Mouse (Mus musculus) hindbrain, embryonic 12.5 days (tissue): ENCODE data around the gene Dupd1. TPM values are rescaled to one million over a fixed set of nuclear protein-coding genes. Genes with fewer than 3 reads are reported as not detected.

Experiments
- ATAC-seq: fragments of 200-750 bp; cut with Nextera tagmentation; 2 replicates; pipeline ENCODE4 v1.8.0; 2017; ENCODE audit warnings: moderate TSS enrichment; ENCODE audit not compliant: low FRiP score
- H3K27ac ChIP-seq: fragments of 300-500 bp; sonication (generic); 2 replicates; pipeline ENCODE4 v1.5.1; 2016; ENCODE audit warnings: mild to moderate bottlenecking
- H3K27me3 ChIP-seq: fragments of 300-500 bp; sonication (generic); 2 replicates; pipeline ENCODE4 v1.6.1; 2016; ENCODE audit warnings: mild to moderate bottlenecking
- H3K36me3 ChIP-seq: fragments of 300-500 bp; sonication (generic); 2 replicates; pipeline ENCODE4 v1.6.1; 2016; ENCODE audit warnings: mild to moderate bottlenecking
- H3K4me1 ChIP-seq: fragments of 300-500 bp; sonication (generic); 2 replicates; pipeline ENCODE4 v1.6.1; 2016
- H3K4me2 ChIP-seq: fragments of 300-500 bp; sonication (generic); replicated peaks from 2 replicates; pipeline ENCODE4 v1.6.1; 2016; ENCODE audit warnings: mild to moderate bottlenecking
- H3K4me3 ChIP-seq: fragments of 300-500 bp; sonication (generic); 2 replicates; pipeline ENCODE4 v1.5.1; 2016; ENCODE audit warnings: mild to moderate bottlenecking
- H3K9ac ChIP-seq: fragments of 300-500 bp; sonication (generic); 2 replicates; pipeline ENCODE4 v1.6.1; 2016; ENCODE audit warnings: mild to moderate bottlenecking, moderate library complexity
- H3K9me3 ChIP-seq: fragments of 300-500 bp; sonication (generic); replicated peaks from 2 replicates; pipeline ENCODE4 v1.6.1; 2016; ENCODE audit warnings: mild to moderate bottlenecking
- WGBS: fragments of 180-500 bp; shearing (Covaris S2); methylation state at CpG from one replicate; pipeline ENCODE4 v1.1.7; 2016; 5-methylcytosine and 5-hydroxymethylcytosine counted together
- polyA plus RNA-seq: library from polyadenylated mRNA; unstranded; fragments of >200 nt; fragmentation: Nextera tagmentation; extraction: Ambion mirVana; gene quantifications from 2 replicates; pipeline ENCODE4 v1.2.1, GENCODE M21; 2016

Gene Dupd1
- polyA plus RNA-seq = 0.25 and 0.31 TPM in 2 replicates

DNA sequence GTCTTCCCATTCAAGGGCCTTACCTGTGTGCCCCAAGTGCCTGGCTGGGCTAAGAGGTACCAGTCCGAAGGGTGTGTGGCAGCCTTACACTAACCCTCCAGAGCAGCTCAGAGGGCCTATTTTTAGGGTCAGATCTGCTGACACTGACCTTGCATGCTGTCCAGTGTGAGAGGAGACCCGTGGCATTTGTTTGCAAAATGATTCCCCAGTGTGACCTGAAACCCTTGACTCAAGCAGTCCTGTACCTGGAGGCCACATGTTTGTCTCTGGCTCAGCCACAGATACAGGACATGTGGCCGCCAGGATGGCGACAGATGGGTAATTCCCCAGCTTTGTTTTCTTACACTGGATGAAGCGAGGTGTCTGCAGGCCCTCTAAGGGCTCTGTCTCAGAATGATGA, at the start of gene Dupd1:
Gene Dupd1, minus strand, starts transcription at position 91 of the 400 bp plus-strand sequence.
- H3K4me2 ChIP-seq = no peak within 1 kb of the TSS
- H3K9me3 ChIP-seq = no peaks in the 10 kb centered on the region
- peaks cover 1% of the 10 kb centered on the region for H3K4me1 ChIP-seq
- no peaks in the 10 kb centered on the region for H3K27me3 ChIP-seq
- WGBS = 76% methylated on average over 5 of the region's 5 CpGs
- no peak within 1 kb of the TSS for H3K27ac ChIP-seq
- no peaks in the 10 kb centered on the region for H3K36me3 ChIP-seq
- no peak within 1 kb of the TSS for H3K4me3 ChIP-seq
- no peak within 1 kb of the TSS for H3K9ac ChIP-seq
- ATAC-seq = no peak

DNA sequence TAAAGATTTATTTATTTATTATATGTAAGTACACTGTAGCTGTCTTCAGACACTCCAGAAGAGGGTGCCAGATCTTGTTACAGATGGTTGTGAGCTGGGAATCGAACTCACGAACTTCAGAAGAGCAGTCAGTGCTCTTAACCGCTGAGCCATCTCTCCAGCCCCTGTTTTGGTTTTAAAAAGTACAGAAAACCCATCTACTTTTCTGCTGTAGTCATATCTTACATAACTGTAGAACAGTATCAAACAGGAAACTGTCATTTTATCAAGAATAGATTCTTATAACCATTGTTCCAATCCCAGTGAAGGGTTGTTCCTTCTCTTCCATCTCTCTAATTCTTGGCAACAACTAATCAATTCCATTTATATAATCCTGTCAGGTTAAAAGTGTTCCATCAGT, 49.4 kb upstream of the Dupd1 start:
- WGBS = 93% methylated on average over 3 of the region's 3 CpGs
- Histone ChIP-seq H3K4me3 (no peak overlapping the region), H3K9ac (no peak overlapping the region), H3K4me2 (no peak overlapping the region), H3K4me1 (peaks cover 7% of the 10 kb centered on the region), H3K36me3 (no peaks in the 10 kb centered on the region), H3K9me3 (no peaks in the 10 kb centered on the region), H3K27me3 (no peaks in the 10 kb centered on the region), H3K27ac (no peak overlapping the region)
- no peak for ATAC-seq

DNA sequence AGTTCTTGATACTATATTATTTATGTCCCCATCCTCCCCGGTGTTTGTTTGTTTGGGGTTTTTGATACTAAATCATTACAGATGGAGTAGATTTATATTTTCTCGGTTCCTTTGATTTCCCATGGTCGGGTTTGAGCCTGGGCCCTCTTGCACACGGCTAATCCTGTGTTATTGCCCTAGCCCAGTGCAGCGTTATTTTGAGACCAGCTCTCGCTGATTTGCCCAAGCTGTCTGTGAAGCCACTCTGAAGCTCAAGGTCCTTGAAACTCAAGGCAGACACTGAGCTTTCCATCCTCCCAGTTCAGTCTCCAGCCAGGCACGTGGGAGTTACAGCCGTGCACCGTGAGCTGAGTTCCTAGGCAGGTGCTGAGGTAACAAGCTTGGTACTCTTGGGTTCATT, 47.2 kb upstream of the Dupd1 start:
- Histone ChIP-seq H3K9ac (no peak overlapping the region), H3K36me3 (no peaks in the 10 kb centered on the region), H3K4me1 (no peaks in the 10 kb centered on the region), H3K4me2 (no peak overlapping the region), H3K27ac (no peak overlapping the region), H3K9me3 (no peaks in the 10 kb centered on the region), H3K4me3 (no peak overlapping the region), H3K27me3 (no peaks in the 10 kb centered on the region)
- WGBS = 91% methylated on average over 9 of the region's 9 CpGs
- no peak for ATAC-seq

DNA sequence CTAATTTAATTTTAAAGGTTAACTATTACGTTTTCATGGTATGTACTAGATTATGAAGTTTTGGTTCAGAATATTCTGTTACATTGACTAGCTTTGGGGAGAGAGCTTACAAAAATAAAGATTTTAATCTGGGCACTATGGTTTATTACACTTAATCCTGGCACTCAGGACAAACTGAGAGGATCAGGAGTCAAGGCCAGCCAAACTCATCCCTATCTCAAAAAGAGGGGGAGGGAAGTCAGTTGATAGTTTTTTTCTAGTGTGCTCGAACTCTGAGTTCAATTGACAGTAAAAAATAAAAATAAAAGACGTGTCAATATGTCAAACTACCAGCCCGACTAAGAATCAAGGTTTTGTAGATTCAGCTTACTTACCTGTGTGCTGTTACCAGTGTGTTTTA, 39.0 kb upstream of the Dupd1 start:
- 85% methylated on average over 4 of the region's 4 CpGs for WGBS
- no peak overlapping the region for H3K9ac ChIP-seq
- no peak overlapping the region for H3K27ac ChIP-seq
- H3K27me3 ChIP-seq = no peaks in the 10 kb centered on the region
- H3K4me1 ChIP-seq = peaks cover 15% of the 10 kb centered on the region
- H3K9me3 ChIP-seq = no peaks in the 10 kb centered on the region
- H3K4me3 ChIP-seq = no peak overlapping the region
- no peak for ATAC-seq
- no peak overlapping the region for H3K4me2 ChIP-seq
- H3K36me3 ChIP-seq = no peaks in the 10 kb centered on the region

GRCm38 (mm10) chr14:21752411-21752810, 38.0 kb upstream of the Dupd1 start:
- H3K4me3 ChIP-seq = no peak overlapping the region
- H3K36me3 ChIP-seq = no peaks in the 10 kb centered on the region
- ATAC-seq = no peak
- H3K4me1 ChIP-seq = peaks cover 15% of the 10 kb centered on the region
- no peak overlapping the region for H3K4me2 ChIP-seq
- H3K27ac ChIP-seq = no peak overlapping the region
- no peaks in the 10 kb centered on the region for H3K27me3 ChIP-seq
- H3K9ac ChIP-seq = no peak overlapping the region
- 95% methylated on average over 3 of the region's 3 CpGs for WGBS
- no peaks in the 10 kb centered on the region for H3K9me3 ChIP-seq

- H3K27me3 ChIP-seq = no peaks in the 10 kb centered on the region
- H3K4me2 ChIP-seq = peak within 1 kb of the TSS; percentile 73
- peak within 1 kb of the TSS; percentile 91 for H3K9ac ChIP-seq
- no peaks in the 10 kb centered on the region for H3K36me3 ChIP-seq
- under 1% methylated on average over 26 of the region's 26 CpGs for WGBS
- no peaks in the 10 kb centered on the region for H3K9me3 ChIP-seq
- H3K27ac ChIP-seq = peak within 1 kb of the TSS; percentile 90
- H3K4me1 ChIP-seq = peaks cover 15% of the 10 kb centered on the region
- ATAC-seq = peak; percentile 85
- peak within 1 kb of the TSS; percentile 96 for H3K4me3 ChIP-seq
Measured at GRCm38 (mm10) chr14:21750881-21751542, 36.6 kb upstream of the Dupd1 start, which contains the start of gene Dusp13. Dusp13 (minus strand) TSS chr14:21751181.

DNA sequence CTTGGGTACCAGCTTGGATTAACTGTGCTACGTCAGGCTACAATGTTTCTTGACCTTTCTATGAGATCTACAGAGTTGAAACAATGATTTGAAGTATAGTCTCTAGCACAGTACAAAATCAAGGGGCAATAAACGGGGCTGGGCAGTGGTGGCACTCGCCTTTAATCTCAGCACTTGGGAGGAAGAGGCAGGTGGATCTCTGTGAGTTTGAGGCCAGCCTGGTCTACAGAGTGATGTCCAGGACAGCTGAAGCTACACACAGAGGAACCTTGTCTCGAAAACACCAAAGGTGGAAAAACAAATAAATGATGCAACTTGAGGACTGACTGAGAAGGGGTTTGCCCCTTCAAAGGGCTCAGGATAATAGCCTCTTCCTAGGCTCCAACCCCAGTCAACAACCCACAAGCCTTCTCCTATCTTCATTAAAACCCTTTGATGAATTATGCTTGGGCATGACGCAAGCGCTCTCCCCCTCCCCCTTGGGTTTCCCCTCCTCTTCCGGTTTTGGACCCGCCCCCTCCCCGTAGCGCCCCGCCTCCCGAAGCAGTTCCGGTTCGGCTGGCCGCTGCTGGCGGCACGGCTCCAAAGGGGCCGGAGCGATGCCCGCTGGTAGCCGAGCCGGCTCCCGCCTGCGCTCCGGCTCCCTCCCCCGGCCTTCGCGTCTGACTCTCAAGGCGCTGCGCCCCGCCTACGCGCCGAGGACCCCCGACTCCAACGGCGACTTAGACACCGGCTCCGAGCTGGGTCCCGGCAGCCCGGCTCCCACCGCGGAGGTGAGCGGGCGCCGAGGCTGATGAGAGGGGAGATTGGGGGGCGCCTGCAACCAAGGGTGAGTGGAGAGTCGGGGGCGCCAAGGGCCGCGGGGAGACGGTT, 35.9 kb upstream of the Dupd1 start, which contains the start of gene Samd8:
Gene Samd8, plus strand, starts transcription at position 524 of the 873 bp plus-strand sequence.
- Histone ChIP-seq H3K4me2 (peak within 1 kb of the TSS; percentile 73), H3K27me3 (no peaks in the 10 kb centered on the region), H3K9me3 (no peaks in the 10 kb centered on the region), H3K4me1 (peaks cover 15% of the 10 kb centered on the region), H3K27ac (peak within 1 kb of the TSS; percentile 90), H3K9ac (peak within 1 kb of the TSS; percentile 91), H3K36me3 (no peaks in the 10 kb centered on the region), H3K4me3 (peak within 1 kb of the TSS; percentile 96)
- WGBS = 7% methylated on average over 52 of the region's 52 CpGs
- ATAC-seq = peak; percentile 90

DNA sequence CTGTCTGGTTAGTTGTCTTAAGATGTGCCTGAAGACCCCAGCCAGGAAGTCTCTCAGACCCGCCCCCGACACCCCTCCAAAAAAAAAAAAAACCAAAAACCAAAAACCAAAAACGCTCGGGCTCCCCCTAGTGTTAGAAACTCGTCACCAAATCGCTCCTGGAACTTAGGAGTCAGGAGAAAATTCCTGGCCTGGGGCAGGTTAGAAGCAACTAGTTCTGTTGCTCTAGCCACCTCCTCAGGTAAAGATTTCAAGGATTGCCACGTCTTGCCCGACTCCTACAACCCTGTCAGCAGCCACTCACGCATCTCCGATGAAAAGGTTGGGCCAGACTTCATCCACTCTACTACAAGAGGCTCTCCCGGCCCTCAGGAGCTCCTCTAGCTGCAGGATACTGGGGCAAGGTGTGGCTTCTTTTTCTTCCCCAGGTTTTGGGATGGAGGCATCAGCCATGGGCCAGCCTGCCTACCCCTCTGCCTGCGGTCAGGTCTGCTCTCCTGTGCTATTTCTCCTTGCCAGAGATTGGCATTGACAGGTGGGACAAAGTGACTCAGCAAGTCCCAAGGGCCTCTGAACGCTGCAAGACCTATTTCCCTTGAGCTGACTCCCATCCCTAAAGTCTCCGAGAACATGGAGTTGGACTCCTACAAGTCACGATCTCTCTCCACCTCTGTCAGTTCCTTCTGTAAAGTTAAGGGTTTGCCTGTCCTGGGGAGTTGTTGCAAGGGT, 33.9 kb upstream of the Dupd1 start:
- no peak overlapping the region for H3K4me2 ChIP-seq
- H3K9ac ChIP-seq = no peak overlapping the region
- no peaks in the 10 kb centered on the region for H3K9me3 ChIP-seq
- WGBS = 48% methylated on average over 15 of the region's 15 CpGs
- no peaks in the 10 kb centered on the region for H3K27me3 ChIP-seq
- no peak for ATAC-seq
- H3K27ac ChIP-seq = no peak overlapping the region
- H3K4me3 ChIP-seq = no peak overlapping the region
- H3K4me1 ChIP-seq = peaks cover 14% of the 10 kb centered on the region
- H3K36me3 ChIP-seq = no peaks in the 10 kb centered on the region

DNA sequence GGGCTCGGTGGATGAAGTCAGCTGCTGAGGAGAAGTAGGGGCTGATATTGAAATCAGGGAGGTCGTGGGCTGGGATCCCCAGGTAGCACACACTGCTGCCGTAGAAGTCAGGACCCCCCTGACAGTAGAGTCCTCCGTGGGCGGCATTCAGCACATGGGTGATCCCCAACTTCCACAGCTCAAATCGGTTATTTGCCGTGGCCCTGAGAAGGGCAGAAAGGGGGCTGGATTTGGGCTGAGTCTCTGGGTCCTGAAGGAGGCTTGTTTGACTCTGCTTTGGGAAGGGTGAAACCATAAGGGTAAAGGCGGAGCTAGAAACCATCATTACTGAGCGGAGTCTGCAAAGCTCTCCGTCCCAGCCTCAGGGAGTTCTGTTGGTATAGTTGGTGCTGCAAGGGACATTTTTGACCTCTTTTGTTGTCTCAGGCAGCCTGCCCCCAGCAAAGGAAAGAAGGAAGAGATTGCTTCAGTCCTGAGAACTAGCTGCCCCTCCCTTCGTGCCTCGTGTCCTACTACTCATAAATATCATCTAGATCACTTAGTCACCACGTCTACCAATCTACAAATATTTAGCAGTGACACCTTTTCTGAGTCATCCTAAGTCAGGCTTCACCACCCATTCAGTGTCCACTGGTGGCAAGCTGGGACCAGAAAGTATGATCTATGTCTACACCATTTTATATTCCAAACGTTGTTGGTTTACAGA, 33.2 kb upstream of the Dupd1 start:
- H3K9me3 ChIP-seq = no peaks in the 10 kb centered on the region
- ATAC-seq = no peak
- WGBS = 74% methylated on average over 14 of the region's 14 CpGs
- no peaks in the 10 kb centered on the region for H3K36me3 ChIP-seq
- no peak overlapping the region for H3K9ac ChIP-seq
- H3K4me3 ChIP-seq = no peak overlapping the region
- H3K27ac ChIP-seq = no peak overlapping the region
- H3K4me2 ChIP-seq = no peak overlapping the region
- H3K4me1 ChIP-seq = peaks cover 14% of the 10 kb centered on the region
- peaks cover 2% of the 10 kb centered on the region; the same call in 1 of the 2 replicates for H3K27me3 ChIP-seq

DNA sequence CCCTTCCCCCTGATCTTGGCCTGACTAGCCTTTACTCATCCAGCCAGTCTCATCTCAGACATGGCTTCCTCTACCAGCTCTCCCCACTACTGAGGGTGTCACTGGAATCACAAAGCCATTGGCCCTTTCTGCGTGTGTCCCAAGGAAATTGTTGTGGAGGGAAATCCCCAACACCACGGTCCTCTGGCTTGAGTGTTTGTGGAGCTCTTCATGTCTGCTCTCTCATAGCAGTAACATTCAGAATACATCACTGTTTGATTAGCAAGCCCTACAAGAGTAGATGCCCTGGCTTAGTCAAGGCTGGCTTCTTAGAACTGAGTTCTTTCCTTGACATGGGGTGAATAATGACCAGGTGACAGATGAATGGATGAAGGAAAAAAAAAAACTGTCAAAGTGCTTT, 32.5 kb upstream of the Dupd1 start:
- no peak overlapping the region for H3K4me2 ChIP-seq
- WGBS = 86% methylated on average over 2 of the region's 2 CpGs
- H3K4me1 ChIP-seq = peaks cover 8% of the 10 kb centered on the region
- no peaks in the 10 kb centered on the region for H3K9me3 ChIP-seq
- ATAC-seq = no peak
- H3K36me3 ChIP-seq = no peaks in the 10 kb centered on the region
- no peak overlapping the region for H3K4me3 ChIP-seq
- no peak overlapping the region for H3K9ac ChIP-seq
- no peak overlapping the region for H3K27ac ChIP-seq
- peaks cover 7% of the 10 kb centered on the region; the same call in 1 of the 2 replicates for H3K27me3 ChIP-seq

DNA sequence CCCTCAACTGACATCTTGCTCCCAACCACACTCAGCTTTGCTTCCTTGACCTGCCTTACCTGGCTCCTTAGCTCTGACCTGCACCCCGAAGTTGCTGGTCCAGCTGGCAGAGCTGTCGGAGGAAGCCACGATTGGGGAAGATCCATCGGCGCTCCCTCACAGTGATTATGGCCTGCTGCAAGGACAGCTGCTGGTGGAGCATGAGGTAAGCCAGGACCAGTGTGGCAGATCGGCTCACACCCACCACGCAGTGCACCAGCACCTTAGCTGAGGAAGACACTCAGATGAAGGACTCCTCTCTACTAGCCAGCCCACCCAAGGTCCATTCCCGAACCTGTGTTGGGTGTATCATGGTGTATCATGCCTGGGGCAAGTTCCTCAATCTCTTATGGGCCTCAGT, 31.9 kb upstream of the Dupd1 start:
- no peak overlapping the region for H3K27ac ChIP-seq
- H3K9ac ChIP-seq = no peak overlapping the region
- no peak for ATAC-seq
- H3K27me3 ChIP-seq = peaks cover 7% of the 10 kb centered on the region; the same call in 1 of the 2 replicates
- no peaks in the 10 kb centered on the region for H3K36me3 ChIP-seq
- H3K4me3 ChIP-seq = no peak overlapping the region
- 90% methylated on average over 8 of the region's 8 CpGs for WGBS
- H3K4me1 ChIP-seq = 0 out of 2 replicates have a peak, but pooled peaks cover 2% of the 10 kb centered on the region
- H3K9me3 ChIP-seq = no peaks in the 10 kb centered on the region
- no peak overlapping the region for H3K4me2 ChIP-seq
